Mouse (Mus musculus) layer of hippocampus, adult 11-12 months (tissue): ENCODE results near the gene Acot1.
"Not testable (repeated sequence)": the region's sequence is repeated elsewhere in the genome, so short reads cannot be mapped to it uniquely, and the experiment has no call there.

Experiments used
- DNase-seq: peaks from one replicate; pipeline ENCODE4 v3.0.0; 2022; ENCODE audit warnings: low spot score

Acot1 gene

GRCm38 (mm10) chr12:84022266-84022665, 13.0 kb downstream of the Acot1 start:
- not testable (repeated sequence) for DNase-seq

- DNase-seq: no peak
These were observed 13.9 kb downstream of the Acot1 start for GRCm38 (mm10) chr12:84023052-84023745.

- DNase-seq: no peak
These were observed 16.6 kb downstream of the Acot1 start for GRCm38 (mm10) chr12:84025888-84026287.

- not testable (repeated sequence) for DNase-seq
These were observed 19.0 kb downstream of the Acot1 start for GRCm38 (mm10) chr12:84028328-84028727.

DNA sequence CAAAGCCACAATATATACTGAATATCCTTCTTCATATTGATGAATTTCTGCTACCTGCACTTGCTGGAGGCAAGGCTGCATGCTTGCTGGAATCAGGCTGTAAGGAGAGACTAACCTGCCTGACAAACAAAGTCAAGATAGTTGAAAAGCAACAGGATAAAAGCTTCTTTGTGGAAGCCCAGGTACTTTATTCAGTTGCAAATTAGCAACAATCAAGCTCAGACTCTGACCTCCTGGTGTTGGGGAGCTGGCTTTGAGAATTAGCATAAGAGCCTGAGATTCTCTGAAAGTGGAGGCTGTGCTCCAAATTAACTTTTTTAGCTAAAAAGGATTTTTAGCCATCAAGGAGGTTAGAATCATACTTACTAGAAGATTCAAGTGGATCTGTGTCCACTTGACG, 19.8 kb downstream of the Acot1 start:
- DNase-seq: not testable (repeated sequence)

GRCm38 (mm10) chr12:84030659-84031332, 21.5 kb downstream of the Acot1 start:
- DNase-seq: peak; percentile 87

DNA sequence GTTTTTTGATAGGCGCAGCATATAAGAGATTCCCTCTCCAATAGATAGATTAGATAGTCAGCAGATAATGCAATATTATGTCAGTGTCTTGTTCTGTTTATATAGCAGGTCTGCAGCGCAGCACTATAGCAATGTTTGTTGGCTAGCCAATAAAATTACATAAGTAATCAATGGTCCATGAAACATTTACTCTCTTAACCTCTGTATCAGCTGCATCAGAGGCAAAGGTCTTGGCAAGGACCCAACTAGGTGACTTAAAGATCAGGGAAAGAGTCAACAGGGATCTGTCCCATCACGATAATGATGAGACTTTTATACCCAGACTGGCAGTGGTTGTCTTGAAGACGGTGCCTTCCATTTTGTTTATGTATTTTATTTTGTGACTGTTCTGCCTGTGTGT, 23.6 kb downstream of the Acot1 start:
- DNase-seq: no peak

DNA sequence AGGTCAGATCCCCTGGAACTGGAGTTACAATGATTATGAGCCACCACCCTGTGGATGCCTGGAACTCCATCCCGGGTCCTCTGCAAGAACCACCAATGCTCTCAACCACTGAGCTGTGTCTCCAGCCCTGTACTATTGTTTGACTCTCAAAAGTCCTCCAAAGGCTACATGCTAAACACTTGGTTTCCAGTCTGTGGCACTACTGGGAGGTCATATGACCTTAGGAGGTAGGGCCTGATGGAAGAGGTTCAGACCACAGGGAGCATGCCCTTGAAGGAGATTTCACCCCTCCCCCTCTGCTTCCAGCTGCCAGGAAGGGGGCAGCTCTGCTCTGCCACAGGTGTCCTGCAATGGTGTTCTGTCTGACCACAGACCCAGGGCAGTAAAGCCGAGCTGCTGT, 24.0 kb downstream of the Acot1 start:
- not testable (repeated sequence) for DNase-seq

GRCm38 (mm10) chr12:84034108-84034507, 24.8 kb downstream of the Acot1 start:
- no peak for DNase-seq

DNA sequence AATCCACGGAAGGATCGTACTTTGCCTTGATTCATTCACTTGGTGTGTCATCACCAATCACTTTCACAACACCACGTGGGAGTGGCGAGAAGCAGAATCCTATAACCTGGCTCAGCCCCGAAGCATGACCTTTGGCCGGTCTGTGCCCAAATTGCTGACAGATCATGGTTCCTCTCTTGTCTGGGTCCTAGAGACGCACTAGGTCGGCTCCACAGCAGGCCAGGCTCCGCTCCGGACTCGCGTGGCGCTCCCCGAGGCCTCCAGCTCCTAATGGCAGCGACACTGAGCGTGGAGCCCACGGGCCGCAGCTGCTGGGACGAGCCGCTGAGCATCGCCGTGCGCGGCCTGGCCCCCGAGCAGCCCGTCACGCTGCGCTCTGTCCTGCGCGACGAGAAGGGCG, 29.0 kb downstream of the Acot1 start, which contains the start of gene Acot4:
Acot4 (plus strand) TSS at position 139 of the 400 bp plus-strand sequence.
- not testable (repeated sequence) for DNase-seq

DNA sequence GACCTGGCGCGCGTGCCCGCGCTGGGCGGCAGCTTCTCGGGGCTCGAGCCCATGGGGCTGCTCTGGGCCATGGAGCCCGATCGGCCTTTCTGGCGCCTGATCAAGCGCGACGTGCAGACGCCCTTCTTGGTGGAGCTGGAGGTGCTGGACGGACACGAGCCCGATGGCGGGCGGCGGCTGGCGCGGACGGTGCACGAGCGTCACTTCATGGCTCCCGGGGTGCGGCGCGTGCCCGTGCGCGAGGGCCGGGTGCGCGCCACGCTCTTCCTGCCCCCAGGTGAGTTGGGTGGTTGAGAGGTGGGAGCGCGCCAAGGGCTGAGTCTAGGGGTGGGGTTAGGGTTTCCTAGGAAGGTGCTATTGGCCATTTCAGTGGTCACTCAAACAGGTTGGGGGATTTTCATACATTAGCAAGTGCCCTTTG, 29.4 kb downstream of the Acot1 start, which contains the start of gene Gm49366:
Gm49366 (plus strand) TSS at position 245 of the 421 bp plus-strand sequence.
- DNase-seq: peak; percentile 32

DNA sequence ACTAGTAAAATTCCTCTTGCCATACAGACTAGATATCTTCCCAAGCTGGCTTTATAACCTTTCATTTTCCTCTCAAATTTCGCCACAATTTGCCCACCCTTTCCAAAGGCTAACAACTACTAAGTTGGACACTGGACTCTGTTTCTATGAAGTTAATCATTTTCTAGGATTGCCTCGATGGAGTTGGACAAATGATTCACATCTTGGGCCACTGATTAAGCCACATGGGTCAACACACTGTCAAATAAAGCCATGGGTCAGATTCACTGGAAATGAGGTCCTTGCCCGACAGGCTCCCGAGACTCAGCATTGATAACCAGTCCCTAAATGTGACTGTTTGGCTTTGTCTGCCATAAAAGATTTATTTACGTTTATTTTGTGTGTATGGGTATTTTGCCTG, 33.0 kb downstream of the Acot1 start:
- DNase-seq: no peak

DNA sequence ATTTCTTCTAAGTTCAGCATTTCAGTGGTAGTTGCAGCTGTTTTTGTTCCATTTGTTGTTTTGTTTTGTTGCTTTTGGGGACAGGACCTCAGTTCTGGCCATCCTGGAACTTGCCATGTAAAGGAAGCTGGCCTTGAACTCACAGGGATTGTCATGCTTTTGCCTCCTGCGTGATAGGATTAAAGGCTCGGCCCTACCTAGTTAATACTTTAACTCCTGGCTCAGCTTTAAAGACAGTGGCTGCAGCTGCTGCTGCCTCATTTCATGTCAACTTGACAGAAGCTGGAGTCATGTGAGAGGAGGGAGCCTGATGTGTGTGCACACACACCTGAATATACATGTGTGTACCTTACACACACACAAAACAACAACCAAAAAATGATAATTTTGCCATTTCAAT, 34.8 kb downstream of the Acot1 start:
- DNase-seq: no peak

DNA sequence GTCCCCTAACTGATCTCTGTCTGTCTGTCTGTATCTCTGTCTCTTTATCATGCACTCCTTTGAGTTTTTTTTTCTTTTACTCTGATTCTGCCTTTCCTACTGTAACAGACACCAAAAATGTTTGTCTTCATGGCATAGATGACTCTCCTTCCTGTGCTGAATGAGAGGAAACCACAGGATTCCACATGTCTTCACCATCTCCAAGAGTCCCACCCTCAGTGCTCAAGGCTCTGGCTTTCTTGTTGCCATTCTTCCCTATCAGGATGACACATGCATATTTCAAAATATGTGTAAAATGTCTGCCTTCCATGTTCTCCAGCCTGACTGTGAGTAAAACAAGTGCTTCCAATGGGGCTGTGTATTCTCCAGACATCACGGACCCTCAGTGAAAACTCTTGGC, 37.6 kb downstream of the Acot1 start:
- no peak for DNase-seq

DNA sequence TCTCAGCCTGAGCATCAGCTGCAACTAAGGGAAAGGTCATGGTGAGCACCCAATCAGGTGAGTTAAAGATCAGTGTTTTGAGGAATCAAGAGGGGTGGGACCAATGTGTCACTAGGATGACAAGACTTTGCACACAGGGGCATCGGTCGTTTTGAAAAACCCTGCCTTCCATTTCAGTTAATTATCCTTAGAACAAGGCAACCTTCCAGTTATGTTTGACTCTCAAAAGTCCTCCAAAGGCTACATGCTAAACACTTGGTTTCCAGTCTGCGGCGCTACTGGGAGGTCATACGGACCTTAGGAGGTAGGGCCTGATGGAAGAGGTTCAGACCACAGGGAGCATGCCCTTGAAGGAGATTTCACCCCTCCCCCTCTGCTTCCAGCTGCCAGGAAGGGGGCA, 41.5 kb downstream of the Acot1 start:
- DNase-seq: not testable (repeated sequence)

GRCm38 (mm10) chr12:84051937-84052474, 42.7 kb downstream of the Acot1 start, which contains the start of gene Acot3:
Gene Acot3 (plus strand): TSS chr12:84052144.
- DNase-seq: no peak

DNA sequence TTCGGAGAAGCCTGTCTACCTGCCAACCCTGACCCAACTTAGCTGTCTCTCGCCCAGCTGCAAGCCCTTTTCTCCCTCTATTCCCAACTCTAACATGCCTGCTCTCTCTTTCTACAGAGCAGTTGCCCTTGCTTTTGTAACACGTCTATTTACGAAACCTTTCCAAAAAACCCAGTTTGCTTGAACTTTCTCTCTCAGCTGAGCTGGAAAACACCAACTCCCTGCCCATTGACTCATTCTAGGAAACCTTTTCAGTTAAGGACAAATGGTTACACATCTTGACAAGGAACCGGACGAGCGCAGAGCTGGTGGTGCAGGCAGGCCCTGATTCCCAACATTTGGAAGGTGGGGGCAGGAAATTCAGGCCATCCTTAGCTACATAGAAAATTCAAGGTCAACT, 43.3 kb downstream of the Acot1 start:
- no peak for DNase-seq

DNA sequence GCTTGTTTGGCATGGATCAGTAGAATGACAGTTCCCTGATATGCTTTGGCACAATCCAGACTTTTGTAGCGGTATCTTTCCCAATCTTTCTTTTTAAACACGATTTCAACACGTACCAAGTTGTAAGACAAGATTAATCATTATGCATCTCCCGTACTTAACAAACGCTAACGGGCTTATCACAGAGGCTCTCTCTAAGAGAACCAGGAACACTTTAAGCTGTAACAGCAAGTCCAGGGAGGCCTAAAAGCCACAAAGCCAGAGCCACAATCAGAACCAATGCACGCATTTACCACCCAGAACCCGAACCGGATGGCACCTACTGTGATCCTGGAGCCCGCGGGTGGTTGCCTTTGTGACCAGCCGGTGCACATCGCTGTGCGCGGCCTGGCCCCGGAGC, 43.9 kb downstream of the Acot1 start:
- no peak for DNase-seq

DNA sequence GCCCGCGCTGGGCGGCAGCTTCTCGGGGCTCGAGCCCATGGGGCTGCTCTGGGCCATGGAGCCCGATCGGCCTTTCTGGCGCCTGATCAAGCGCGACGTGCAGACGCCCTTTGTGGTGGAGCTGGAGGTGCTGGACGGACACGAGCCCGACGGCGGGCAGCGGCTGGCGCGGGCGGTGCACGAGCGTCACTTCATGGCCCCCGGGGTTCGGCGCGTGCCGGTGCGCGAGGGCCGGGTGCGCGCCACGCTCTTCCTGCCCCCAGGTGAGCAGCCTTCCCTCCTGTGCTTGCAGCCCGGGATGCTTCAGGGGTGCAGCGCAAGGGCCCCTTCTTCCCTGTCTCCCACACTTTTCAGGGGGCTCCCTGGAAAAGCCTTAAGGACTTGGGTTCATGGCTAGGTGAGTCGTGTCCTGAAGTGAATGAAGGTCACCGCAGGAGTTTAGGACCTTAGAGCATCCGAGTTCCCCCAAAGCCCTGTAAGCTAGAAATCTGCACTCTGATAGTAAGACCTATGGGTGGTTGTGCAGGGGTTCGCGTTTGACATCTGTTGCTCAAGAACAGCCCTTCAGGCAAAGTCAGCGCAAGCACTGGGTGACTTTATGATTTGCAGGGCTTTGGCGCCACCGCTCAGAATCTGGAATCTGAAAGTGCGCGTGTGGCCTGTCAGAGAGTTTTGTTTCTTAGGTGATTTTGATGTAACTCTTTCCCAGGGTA, 44.5 kb downstream of the Acot1 start:
- DNase-seq: no peak

- no peak for DNase-seq
These were observed 51.7 kb downstream of the Acot1 start for GRCm38 (mm10) chr12:84060946-84061345.

DNA sequence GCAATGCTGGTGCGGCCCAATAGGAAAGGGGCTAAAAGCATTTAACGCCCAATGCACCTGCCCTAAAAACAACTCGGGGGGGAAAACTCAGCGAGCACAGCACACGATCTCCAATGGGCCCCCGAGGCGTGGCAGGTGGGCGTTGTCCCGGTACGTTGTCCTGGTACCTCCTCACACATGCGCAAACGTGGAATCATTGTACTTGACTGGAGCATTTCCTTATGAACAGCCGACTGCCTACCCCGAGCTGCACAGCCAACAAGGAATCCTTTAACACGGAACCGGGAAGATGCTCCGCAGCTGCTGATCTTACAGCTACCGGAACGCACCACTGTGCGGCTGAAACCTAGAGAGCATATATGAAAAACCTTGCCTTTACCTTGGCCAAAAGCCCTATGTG, 53.0 kb downstream of the Acot1 start:
- DNase-seq: no peak

DNA sequence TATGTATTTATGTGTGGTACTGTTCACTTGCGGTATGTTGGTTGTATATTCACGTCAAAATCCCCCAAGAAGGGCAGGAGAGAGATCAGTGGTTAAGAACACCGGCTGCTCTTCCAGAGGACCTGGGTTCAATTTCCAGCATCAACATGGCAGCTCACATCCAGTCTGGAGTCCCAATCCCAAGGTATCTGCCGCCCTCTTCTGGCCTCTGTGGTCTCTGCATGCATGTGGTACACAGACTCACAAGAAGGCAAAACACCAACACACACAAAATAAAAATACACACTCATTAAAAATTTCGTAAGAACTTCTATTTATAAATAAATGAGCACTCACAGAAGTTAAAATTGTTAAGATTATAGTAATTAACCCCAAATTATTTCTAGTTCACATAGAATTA, 53.9 kb downstream of the Acot1 start:
- DNase-seq: no peak

GRCm38 (mm10) chr12:84063833-84064232, 54.5 kb downstream of the Acot1 start:
- no peak for DNase-seq
